Comparison of ENCODE assay signal across 23 mouse cellular contexts in genomic region chr9:116831386-116831785, GRCm38 (mm10).
DNase-seq lines count a peak whose midpoint lies in the region; ATAC-seq and TF ChIP-seq lines count a peak whose summit lies in the region.
"Had no signal": no experiment of that assay in that cellular context is flagged by ENCODE, and none has a peak within 500 bp of the region (broad histone marks: within the 10 kb centered on the region; RNA-seq: fewer than 3 reads in every experiment).

No protein-coding gene starts in this region.

- no peak overlapping the region for H3K4me2 ChIP-seq in heart, embryonic 15.5 days
- H3K4me2 ChIP-seq: heart, embryonic 13.5 days; hindbrain, embryonic 12.5 days; liver, embryonic 11.5 days had no signal

- DNase-seq in heart, embryonic 10.5 days (ENCODE audit: low spot score), result no peak
- peak; percentile 14 to 49 for DNase-seq in kidney, postnatal 25 days
- no peak for DNase-seq in kidney, postnatal 10 days
- DNase-seq in lung, postnatal 36 days, result peak; percentile 23
- no peak for DNase-seq in lung, postnatal 25 days (ENCODE audit: low spot score)
- no peak for DNase-seq in layer of hippocampus, adult 2 months (ENCODE audit: low spot score in 2 of 2)
- DNase-seq: adrenal gland, adult 2 months; B cell, adult 2 months; cerebellum, adult 11-12 months; forebrain, postnatal 0 days; gastrocnemius, postnatal 14 days; midbrain, embryonic 14.5 days; thymus, adult 18-20 months; thymus, postnatal 36 days had no signal

- 34% methylated on average over 5 of the region's 5 CpGs for WGBS in heart, embryonic 15.5 days
- WGBS in heart, embryonic 10.5 days, result 75% methylated on average over 5 of the region's 5 CpGs

- no peak for TF ChIP-seq CTCF in layer of hippocampus, adult 2 months (conservative IDR thresholded peaks at IDR 0.05)

- H3K27ac ChIP-seq in heart, embryonic 15.5 days, result 0 out of 2 replicates have a peak overlapping the region, but pooled peaks have one; percentile 2
- no peak overlapping the region for H3K27ac ChIP-seq in heart, embryonic 10.5 days
- no peak overlapping the region for H3K27ac ChIP-seq in layer of hippocampus, adult 2 months
- H3K27ac ChIP-seq: forebrain, embryonic 10.5 days; heart, embryonic 13.5 days; hindbrain, embryonic 12.5 days had no signal

- no peak overlapping the region for H3K9ac ChIP-seq in heart, embryonic 15.5 days
- H3K9ac ChIP-seq: forebrain, postnatal 0 days; heart, embryonic 13.5 days; hindbrain, embryonic 12.5 days had no signal

- H3K27me3 ChIP-seq in heart, embryonic 15.5 days, result no peaks in the 10 kb centered on the region
- H3K27me3 ChIP-seq in heart, embryonic 10.5 days (ENCODE audit: insufficient read depth, poor library complexity, severe bottlenecking), result no peaks in the 10 kb centered on the region
- H3K27me3 ChIP-seq: CH12.LX; heart, embryonic 13.5 days; hindbrain, embryonic 12.5 days; Patski had no signal

- peak; percentile 47; the same call in 1 of the 2 replicates for ATAC-seq in heart, embryonic 15.5 days (replicated peaks; ENCODE audit: insufficient number of reproducible peaks, insufficient read depth, low FRiP score, low read depth)
- ATAC-seq: forebrain, postnatal 0 days; intestine, postnatal 0 days; Patski had no signal

- H3K9me3 ChIP-seq in heart, embryonic 15.5 days (replicated peaks), result no peaks in the 10 kb centered on the region
- no peaks in the 10 kb centered on the region for H3K9me3 ChIP-seq in heart, embryonic 10.5 days
- H3K9me3 ChIP-seq: forebrain, embryonic 10.5 days; heart, embryonic 13.5 days; hindbrain, embryonic 12.5 days had no signal

- no peaks in the 10 kb centered on the region for H3K36me3 ChIP-seq in heart, embryonic 15.5 days
- H3K36me3 ChIP-seq in heart, embryonic 10.5 days, result no peaks in the 10 kb centered on the region
- H3K36me3 ChIP-seq: forebrain, embryonic 10.5 days; G1E; heart, embryonic 13.5 days; hindbrain, embryonic 12.5 days had no signal

- H3K4me3 ChIP-seq in heart, embryonic 15.5 days, result no peak overlapping the region
- H3K4me3 ChIP-seq in heart, embryonic 10.5 days, result no peak overlapping the region
- H3K4me3 ChIP-seq in layer of hippocampus, adult 2 months, result no peak overlapping the region
- H3K4me3 ChIP-seq: forebrain, embryonic 10.5 days; heart, embryonic 13.5 days; hindbrain, embryonic 12.5 days had no signal

- H3K4me1 ChIP-seq in heart, embryonic 15.5 days (replicated peaks), result peaks cover 7% of the 10 kb centered on the region
- no peaks in the 10 kb centered on the region for H3K4me1 ChIP-seq in heart, embryonic 10.5 days

Comparison
In these comparisons a context has a peak if more than half of its experiments do, and no peak if none do; other contexts are left out.
1. DNase-seq: peak in kidney, postnatal 25 days (2 of 2) and lung, postnatal 36 days (single experiment); none in heart, embryonic 10.5 days (single experiment), kidney, postnatal 10 days (single experiment), lung, postnatal 25 days (single experiment) and layer of hippocampus, adult 2 months (0 of 2).